Mouse (Mus musculus) heart, embryonic 16.5 days (tissue): ENCODE data around the gene Hdgf. TPM values are rescaled to one million over a fixed set of nuclear protein-coding genes. Genes with fewer than 3 reads are reported as not detected.

ENCODE experiments used
- ATAC-seq: fragments of 200-750 bp; cut with Nextera tagmentation; replicated peaks from 2 replicates; pipeline ENCODE4 v1.8.0; 2017; ENCODE audit warnings: moderate number of reproducible peaks; ENCODE audit not compliant: insufficient read depth, low FRiP score; ENCODE audit errors: extremely low read depth
- H3K27ac ChIP-seq: fragments of 300-500 bp; sonication (generic); 2 replicates; pipeline ENCODE4 v1.5.1; 2014; ENCODE audit warnings: mild to moderate bottlenecking, low read length, control low read depth, moderate library complexity
- H3K27me3 ChIP-seq: fragments of 300-500 bp; sonication (generic); 2 replicates; pipeline ENCODE4 v1.6.1; 2014; ENCODE audit warnings: low read length, mixed read lengths; ENCODE audit not compliant: control insufficient read depth, insufficient read depth
- H3K36me3 ChIP-seq: fragments of 300-500 bp; sonication (generic); 2 replicates; pipeline ENCODE4 v1.6.1; 2014; ENCODE audit not compliant: control insufficient read depth, insufficient read depth
- H3K4me1 ChIP-seq: fragments of 300-500 bp; sonication (generic); 2 replicates; pipeline ENCODE4 v1.6.1; 2014; ENCODE audit warnings: low read length, mixed read lengths; ENCODE audit not compliant: control insufficient read depth, insufficient read depth
- H3K4me2 ChIP-seq: fragments of 300-500 bp; sonication (generic); 2 replicates; pipeline ENCODE4 v1.6.1; 2014; ENCODE audit warnings: low read depth, mild to moderate bottlenecking, control low read depth, low read length
- H3K4me3 ChIP-seq: fragments of 300-500 bp; sonication (generic); 2 replicates; pipeline ENCODE4 v1.5.1; 2014; ENCODE audit warnings: mild to moderate bottlenecking, control low read depth, low read length
- H3K9ac ChIP-seq: fragments of 300-500 bp; sonication (generic); 2 replicates; pipeline ENCODE4 v1.6.1; 2014; ENCODE audit warnings: low read length, control low read depth
- H3K9me3 ChIP-seq: fragments of 300-500 bp; sonication (generic); replicated peaks from 2 replicates; pipeline ENCODE4 v1.6.1; 2016; ENCODE audit warnings: low read length; ENCODE audit not compliant: control insufficient read depth
- WGBS: fragments of 180-500 bp; shearing (Covaris S2); extraction: QIAGEN DNeasy Blood & Tissue Kit; methylation state at CpG from one replicate; pipeline ENCODE4 v1.1.7; 2014; 5-methylcytosine and 5-hydroxymethylcytosine counted together
- polyA plus RNA-seq: library from polyadenylated mRNA; unstranded; fragments of >200 nt; fragmentation: Nextera tagmentation; extraction: Ambion mirVana; gene quantifications from 2 replicates; pipeline ENCODE4 v1.2.1, GENCODE M21; 2015

Gene Hdgf
- polyA plus RNA-seq, 1 experiment from 2014 or later, result 74.3 TPM

- no peak for ATAC-seq
- no peak overlapping the region for H3K9ac ChIP-seq
- no peak overlapping the region for H3K4me2 ChIP-seq
- H3K4me3 ChIP-seq, result no peak overlapping the region
- peaks cover 4% of the 10 kb centered on the region for H3K36me3 ChIP-seq
- H3K27ac ChIP-seq, result no peak overlapping the region
- H3K27me3 ChIP-seq, result peaks cover 56% of the 10 kb centered on the region
- no peaks in the 10 kb centered on the region for H3K9me3 ChIP-seq
- peaks cover 26% of the 10 kb centered on the region for H3K4me1 ChIP-seq
- WGBS, result 44% methylated on average over 1 of the region's 1 CpGs
Measured at GRCm38 (mm10) chr3:87946541-87946860, 40.4 kb downstream of the Hdgf start.

- Histone ChIP-seq H3K9ac (peak overlapping the region; percentile 44; the same call in 1 of the 2 replicates), H3K4me1 (peaks cover 28% of the 10 kb centered on the region), H3K27ac (no peak overlapping the region), H3K9me3 (no peaks in the 10 kb centered on the region), H3K4me3 (peak overlapping the region; percentile 41), H3K4me2 (peak overlapping the region; percentile 64), H3K27me3 (peaks cover 59% of the 10 kb centered on the region), H3K36me3 (no peaks in the 10 kb centered on the region)
- ATAC-seq, result no peak
- 4% methylated on average over 26 of the region's 26 CpGs for WGBS
Measured at GRCm38 (mm10) chr3:87947056-87947810, 41.1 kb downstream of the Hdgf start.

GRCm38 (mm10) chr3:87947811-87948199 is 41.7 kb downstream of the Hdgf start:
- Histone ChIP-seq H3K36me3 (no peaks in the 10 kb centered on the region), H3K27ac (no peak overlapping the region), H3K4me3 (peak overlapping the region; percentile 41), H3K4me2 (peak overlapping the region; percentile 64), H3K9me3 (no peaks in the 10 kb centered on the region), H3K27me3 (peaks cover 62% of the 10 kb centered on the region), H3K9ac (peak overlapping the region; percentile 44; the same call in 1 of the 2 replicates), H3K4me1 (peaks cover 31% of the 10 kb centered on the region)
- no peak for ATAC-seq
- 2% methylated on average over 17 of the region's 17 CpGs for WGBS

GRCm38 (mm10) chr3:87948378-87949265 is 42.5 kb downstream of the Hdgf start, which contains the start of gene Crabp2:
TSS of gene Crabp2 (plus strand) at chr3:87948666.
- H3K27ac ChIP-seq, result no peak within 1 kb of the TSS
- ATAC-seq, result no peak
- peak within 1 kb of the TSS; percentile 44; the same call in 1 of the 2 replicates for H3K9ac ChIP-seq
- H3K4me1 ChIP-seq, result peaks cover 31% of the 10 kb centered on the region
- WGBS, result 4% methylated on average over 35 of the region's 35 CpGs
- peak within 1 kb of the TSS; percentile 41 for H3K4me3 ChIP-seq
- H3K36me3 ChIP-seq, result no peaks in the 10 kb centered on the region
- H3K27me3 ChIP-seq, result peaks cover 64% of the 10 kb centered on the region
- H3K4me2 ChIP-seq, result peak within 1 kb of the TSS; percentile 64
- no peaks in the 10 kb centered on the region for H3K9me3 ChIP-seq

- H3K4me2 ChIP-seq, result no peak overlapping the region
- H3K4me3 ChIP-seq, result peak overlapping the region; percentile 41
- no peak overlapping the region for H3K9ac ChIP-seq
- H3K36me3 ChIP-seq, result no peaks in the 10 kb centered on the region
- peaks cover 64% of the 10 kb centered on the region for H3K27me3 ChIP-seq
- WGBS, result 24% methylated on average over 16 of the region's 16 CpGs
- peaks cover 30% of the 10 kb centered on the region for H3K4me1 ChIP-seq
- no peak for ATAC-seq
- H3K9me3 ChIP-seq, result no peaks in the 10 kb centered on the region
- H3K27ac ChIP-seq, result no peak overlapping the region
Measured at GRCm38 (mm10) chr3:87949266-87949954, 43.3 kb downstream of the Hdgf start.

- no peak overlapping the region for H3K4me3 ChIP-seq
Measured at GRCm38 (mm10) chr3:87949955-87950515, 43.9 kb downstream of the Hdgf start.

GRCm38 (mm10) chr3:87951946-87952345 is 45.8 kb downstream of the Hdgf start:
- H3K27ac ChIP-seq, result no peak overlapping the region
- H3K36me3 ChIP-seq, result no peaks in the 10 kb centered on the region
- peaks cover 29% of the 10 kb centered on the region for H3K4me1 ChIP-seq
- peaks cover 48% of the 10 kb centered on the region for H3K27me3 ChIP-seq
- WGBS, result 5% methylated on average over 12 of the region's 12 CpGs
- peak overlapping the region; percentile 58; the same call in 1 of the 2 replicates for H3K9ac ChIP-seq
- H3K4me3 ChIP-seq, result peak overlapping the region; percentile 46
- H3K9me3 ChIP-seq, result no peaks in the 10 kb centered on the region
- ATAC-seq, result 0 out of 2 replicates have a peak, but pooled peaks have one; percentile 4
- peak overlapping the region; percentile 68 for H3K4me2 ChIP-seq

More at GRCm38 (mm10) chr3:87949955-87950515, 43.9 kb downstream of the Hdgf start:
- no peaks in the 10 kb centered on the region for H3K36me3 ChIP-seq
- H3K27me3 ChIP-seq, result peaks cover 64% of the 10 kb centered on the region
- no peak for ATAC-seq
- 21% methylated on average over 13 of the region's 13 CpGs for whole genome bisulfite sequencing
- H3K27ac ChIP-seq, result no peak overlapping the region
- H3K4me2 ChIP-seq, result no peak overlapping the region
- no peaks in the 10 kb centered on the region for H3K9me3 ChIP-seq
- H3K4me1 ChIP-seq, result peaks cover 29% of the 10 kb centered on the region
- H3K9ac ChIP-seq, result no peak overlapping the region

- peak overlapping the region; percentile 68 for H3K4me2 ChIP-seq
- H3K9ac ChIP-seq, result peak overlapping the region; percentile 58
- peak; percentile 77 for ATAC-seq
- no peak overlapping the region for H3K27ac ChIP-seq
- peaks cover 44% of the 10 kb centered on the region for H3K27me3 ChIP-seq
- H3K4me1 ChIP-seq, result peaks cover 25% of the 10 kb centered on the region
- H3K4me3 ChIP-seq, result peak overlapping the region; percentile 46
- WGBS, result 4% methylated on average over 4 of the region's 5 CpGs
- H3K9me3 ChIP-seq, result no peaks in the 10 kb centered on the region
- H3K36me3 ChIP-seq, result no peaks in the 10 kb centered on the region
Measured at GRCm38 (mm10) chr3:87952440-87952839, 46.3 kb downstream of the Hdgf start.
